Mouse (Mus musculus): ENCODE measurements around the gene Ube2d3. TPM values are rescaled to one million over a fixed set of nuclear protein-coding genes. Genes with fewer than 3 reads are reported as not detected.

Gene Ube2d3
- polyA plus RNA-seq (2012; rRNA removed), result 216 and 239 TPM in 2 replicates

DNA sequence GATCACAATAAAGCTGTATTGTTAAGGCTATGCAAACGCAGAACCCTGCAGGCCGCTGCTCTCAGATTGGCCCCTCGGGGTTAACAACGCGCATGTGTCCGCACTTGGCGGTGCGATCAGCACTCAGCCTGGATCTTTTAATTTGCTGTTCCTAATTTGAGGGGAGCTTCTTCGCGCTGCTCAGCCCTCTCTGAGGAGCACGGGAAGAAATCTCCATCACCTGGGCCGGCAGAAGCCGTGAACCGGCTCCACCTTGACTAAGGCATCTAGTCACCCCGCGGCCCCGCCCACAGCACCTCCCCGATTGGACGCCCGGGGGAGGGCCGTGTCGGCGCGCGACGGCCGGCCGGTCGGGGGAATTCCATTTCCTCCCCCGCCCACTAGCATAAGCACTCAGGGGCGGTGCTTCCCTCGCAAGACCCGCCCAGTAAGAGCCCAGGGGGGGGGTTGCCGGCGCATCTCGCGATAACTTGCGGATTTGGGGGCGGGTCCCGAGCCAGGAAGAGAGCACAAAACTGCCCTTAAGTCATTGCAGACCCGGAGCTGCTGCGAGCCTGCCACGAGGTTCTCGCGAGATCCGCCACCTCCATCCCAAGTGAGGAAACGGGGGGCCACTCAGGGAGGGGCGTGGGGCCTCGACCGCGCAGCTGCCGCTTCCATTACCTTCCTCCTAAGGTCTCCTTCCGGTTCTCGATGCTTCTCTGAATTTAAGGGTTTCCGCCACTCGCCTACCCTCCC, at the start of gene Ube2d3:
Gene Ube2d3, plus strand, starts transcription at position 392 of the 738 bp plus-strand sequence.

DNA sequence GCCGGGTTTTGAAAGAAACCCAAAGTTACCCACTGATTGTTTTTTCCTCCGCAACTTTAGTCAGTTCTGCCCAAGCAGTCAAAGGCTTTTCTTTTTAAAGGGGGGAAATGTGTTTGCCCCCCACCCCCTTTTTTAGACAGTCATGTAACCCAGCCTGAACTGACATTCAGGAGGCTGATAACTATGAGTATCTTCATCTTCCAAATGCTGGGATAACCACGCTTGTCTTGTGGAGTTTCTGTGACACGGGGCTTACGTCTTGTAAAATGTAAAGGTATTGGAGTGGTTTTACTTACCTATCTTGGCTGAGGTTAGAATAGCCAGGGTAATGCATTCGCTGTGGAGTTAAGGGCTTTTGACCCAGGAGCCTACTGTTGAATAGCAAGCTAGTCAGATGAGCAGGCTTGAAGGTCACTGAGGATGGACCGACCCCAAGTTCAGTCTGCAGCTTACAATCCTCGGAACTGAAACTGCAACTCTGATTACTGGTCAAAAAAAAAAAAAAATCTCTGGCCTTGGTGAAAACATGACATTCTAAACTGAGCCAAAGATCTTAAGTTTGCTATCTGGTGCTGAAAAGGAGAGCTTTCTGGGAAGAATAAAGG, 14.2 kb upstream of the Ube2d3 start, which contains the start of gene Cisd2:
Gene Cisd2, minus strand, starts transcription at position 318 of the 605 bp plus-strand sequence.

GRCm38 (mm10) chr3:135485128-135485899, 47.4 kb downstream of the Ube2d3 start, which contains the start of gene Manba:
Gene Manba (plus strand): TSS chr3:135485611.

Other genes with a start within 250 kb of the Ube2d3 start
- gene Cenpe, start 225.6 kb upstream of the Ube2d3 start, polyA plus RNA-seq (2012; rRNA removed), result 4.3 and 4.7 TPM in 2 replicates
- gene Bdh2, start 156.9 kb upstream of the Ube2d3 start, polyA plus RNA-seq (2012; rRNA removed), result 2.9 TPM in 2 replicates
- 4.0 and 6.1 TPM in 2 replicates for gene Slc9b2, start 130.4 kb upstream of the Ube2d3 start, polyA plus RNA-seq (2012; rRNA removed)
- 0.29 and 0.31 TPM in 2 replicates for gene Slc9b1, start 90.1 kb upstream of the Ube2d3 start, polyA plus RNA-seq (2012; rRNA removed)
- 41.4 and 44.7 TPM in 2 replicates for gene Cisd2, start 14.2 kb upstream of the Ube2d3 start, polyA plus RNA-seq (2012; rRNA removed)
- gene Manba, start 47.5 kb downstream of the Ube2d3 start, polyA plus RNA-seq (2012; rRNA removed), result 2.9 and 3.0 TPM in 2 replicates

Data from central nervous system, embryonic 18 days (tissue).